Mouse (Mus musculus) thymus, adult 2 months (tissue): ENCODE measurements around the gene Srrt. TPM values are rescaled to one million over a fixed set of nuclear protein-coding genes. Genes with fewer than 3 reads are reported as not detected.
A peak's percentile ranks its signal among the peaks of the same experiment; 100 is the strongest.

Experiments used
- DNase-seq: peaks from one replicate; pipeline ENCODE4 v3.0.0; 2021
- H3K27ac ChIP-seq: fragments of 200-500 bp; 2 replicates; pipeline ENCODE4 v1.5.1; 2012; ENCODE audit warnings: low read length, control low read depth; ENCODE audit not compliant: control insufficient read depth, insufficient read depth
- H3K27me3 ChIP-seq: fragments of 200-500 bp; 2 replicates; pipeline ENCODE4 v1.6.1; 2012; ENCODE audit warnings: mild to moderate bottlenecking, low read length, moderate library complexity, mixed read lengths; ENCODE audit not compliant: control insufficient read depth, insufficient read depth
- H3K36me3 ChIP-seq: fragments of 200-500 bp; 2 replicates; pipeline ENCODE4 v1.6.1; 2012; ENCODE audit warnings: mild to moderate bottlenecking, low read length, moderate library complexity; ENCODE audit not compliant: control insufficient read depth, insufficient read depth
- H3K4me1 ChIP-seq: fragments of 200-500 bp; replicated peaks from 2 replicates; pipeline ENCODE4 v1.6.1; 2012; ENCODE audit warnings: low read length; ENCODE audit not compliant: control insufficient read depth, insufficient read depth
- H3K4me3 ChIP-seq: fragments of 200-500 bp; 2 replicates; pipeline ENCODE4 v1.5.1; 2012; ENCODE audit warnings: mild to moderate bottlenecking, low read length, control low read depth, moderate library complexity; ENCODE audit not compliant: control insufficient read depth, insufficient read depth
- CTCF ChIP-seq: fragments of 200-500 bp; IDR thresholded peaks from 2 replicates; pipeline ENCODE4 v1.5.1; 2012; ENCODE audit warnings: mild to moderate bottlenecking, control low read depth, low read length, moderate library complexity, borderline replicate concordance; ENCODE audit not compliant: control insufficient read depth, poor library complexity, insufficient read depth; ENCODE audit errors: extremely low read depth
- POLR2A ChIP-seq: fragments of 200-500 bp; IDR thresholded peaks from 2 replicates; pipeline ENCODE4 v1.6.1; 2012; ENCODE audit warnings: mild to moderate bottlenecking, low read length, control low read depth, moderate library complexity; ENCODE audit not compliant: control insufficient read depth, poor library complexity, insufficient read depth; ENCODE audit errors: extremely low read depth
- WGBS: fragments of 180-500 bp; shearing (Covaris S2); methylation state at CpG from one replicate; pipeline ENCODE4 v1.1.7; 2018; 5-methylcytosine and 5-hydroxymethylcytosine counted together
- polyA plus RNA-seq: library from polyadenylated mRNA; depleted of rRNA; stranded (reverse); fragments of >200 nt; gene quantifications from 2 replicates; pipeline ENCODE4 v1.2.3, GENCODE M21; 2012

Srrt gene
- polyA plus RNA-seq, 1 experiment, result 434 TPM

DNA sequence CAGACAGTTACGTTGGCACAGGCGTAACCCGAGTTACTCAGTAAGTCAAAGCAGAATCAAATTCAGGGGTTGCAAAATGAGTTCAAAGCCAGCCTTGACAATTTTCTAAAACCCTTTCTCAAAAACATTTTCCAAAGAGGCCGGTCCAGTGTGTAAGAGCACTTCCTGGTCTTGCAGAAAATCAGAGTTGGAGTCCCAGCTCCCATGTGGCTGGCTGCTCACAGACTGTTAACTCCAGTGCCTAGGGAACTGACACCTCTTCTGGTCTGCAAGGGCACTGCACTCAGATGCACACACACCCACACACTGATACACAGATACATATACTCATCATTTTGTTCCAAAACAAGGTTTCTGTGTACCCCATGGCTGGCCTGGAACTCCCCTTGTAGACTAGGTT lies 882 bp upstream of the Srrt start:
- peaks cover 7% of the 10 kb centered on the region; the same call in 1 of the 2 replicates for H3K36me3 ChIP-seq
- WGBS, result 98% methylated on average over 4 of the region's 4 CpGs
- no peaks in the 10 kb centered on the region for H3K27me3 ChIP-seq
- H3K4me3 ChIP-seq, result no peak overlapping the region
- H3K27ac ChIP-seq, result no peak overlapping the region
- DNase-seq, result no peak
- TF ChIP-seq CTCF (no peak), POLR2A (no peak)
- H3K4me1 ChIP-seq, result peaks cover 12% of the 10 kb centered on the region

DNA sequence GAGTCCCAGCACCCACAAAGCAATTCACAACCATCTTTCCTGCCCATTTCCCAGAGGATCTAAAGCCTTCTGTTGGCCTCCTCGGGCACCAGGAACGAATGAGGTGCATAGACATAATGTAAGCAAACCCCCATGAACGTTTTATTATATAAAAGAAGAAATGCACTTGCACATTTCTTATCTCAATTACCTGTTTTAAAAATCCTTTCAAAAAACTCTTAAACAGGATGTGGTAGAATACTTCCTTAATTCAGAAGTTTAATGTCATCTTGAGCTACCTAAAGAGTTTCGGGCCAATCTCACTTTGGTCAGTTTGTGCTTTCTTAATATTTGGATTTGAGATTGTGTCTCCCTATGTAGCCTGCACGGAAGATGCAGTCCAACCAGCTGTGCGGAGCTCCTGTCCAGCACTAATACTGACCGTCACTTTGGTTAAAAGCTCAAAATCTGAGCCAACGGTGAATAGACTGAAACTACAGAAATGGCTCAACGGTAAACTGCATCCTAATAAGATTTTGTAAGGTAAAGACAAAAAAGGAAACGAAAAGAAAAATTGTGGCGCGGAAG lies 952 bp downstream of the Srrt start:
- no peak for TF ChIP-seq CTCF
- no peak for TF ChIP-seq POLR2A
- no peak for DNase-seq
- Histone ChIP-seq H3K4me1 (peaks cover 11% of the 10 kb centered on the region), H3K36me3 (peaks cover 25% of the 10 kb centered on the region), H3K4me3 (peak overlapping the region; percentile 98), H3K27me3 (no peaks in the 10 kb centered on the region), H3K27ac (peak overlapping the region; percentile 69)
- WGBS, result under 1% methylated on average over 12 of the region's 12 CpGs

DNA sequence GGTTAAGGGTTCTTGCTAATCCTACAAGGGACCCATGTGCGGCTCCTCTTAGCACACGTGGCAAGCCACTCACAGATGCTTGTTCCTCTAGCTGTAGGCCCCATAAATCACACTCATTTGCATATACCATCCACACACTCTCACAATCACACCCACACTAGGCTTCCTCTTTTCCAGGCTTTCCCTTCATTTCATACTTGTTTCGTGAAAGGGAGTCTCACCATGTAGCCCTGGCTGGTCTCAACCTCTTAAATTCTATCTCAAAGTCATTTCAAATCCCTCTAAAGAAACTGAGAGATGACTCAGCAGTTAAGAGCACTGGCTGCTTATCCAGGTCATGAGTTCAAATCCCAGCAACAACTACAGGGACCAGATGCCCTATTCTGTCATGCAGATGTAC lies 1.7 kb downstream of the Srrt start:
- Histone ChIP-seq H3K4me3 (no peak overlapping the region), H3K4me1 (peaks cover 11% of the 10 kb centered on the region), H3K36me3 (peaks cover 32% of the 10 kb centered on the region), H3K27me3 (no peaks in the 10 kb centered on the region), H3K27ac (no peak overlapping the region)
- 41% methylated on average over 3 of the region's 3 CpGs for WGBS
- no peak for DNase-seq
- TF ChIP-seq CTCF, result no peak
- no peak for TF ChIP-seq POLR2A

DNA sequence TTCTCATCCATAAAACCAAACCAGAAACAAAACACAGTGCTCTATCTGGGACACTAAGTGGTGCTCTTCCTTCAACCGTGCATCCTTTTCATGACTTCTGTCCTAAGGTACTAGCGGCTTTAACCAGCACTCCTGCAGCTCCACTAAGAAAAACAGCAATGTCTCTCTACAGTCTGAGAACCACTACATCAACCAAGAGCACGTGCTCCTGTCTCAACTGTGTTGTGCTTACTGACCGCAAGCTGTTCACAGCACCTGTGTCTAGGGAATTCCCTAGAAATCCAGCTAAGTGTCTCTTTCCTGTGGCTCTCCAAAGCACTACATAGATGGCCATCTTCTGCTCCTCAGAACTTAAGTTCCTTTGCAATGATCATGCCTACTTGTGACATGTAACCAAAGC lies 2.7 kb downstream of the Srrt start:
- Histone ChIP-seq H3K27ac (no peak overlapping the region), H3K4me3 (no peak overlapping the region), H3K27me3 (no peaks in the 10 kb centered on the region), H3K36me3 (peaks cover 42% of the 10 kb centered on the region), H3K4me1 (peaks cover 11% of the 10 kb centered on the region)
- DNase-seq, result no peak
- 71% methylated on average over 4 of the region's 4 CpGs for WGBS
- TF ChIP-seq CTCF (no peak), POLR2A (no peak)

DNA sequence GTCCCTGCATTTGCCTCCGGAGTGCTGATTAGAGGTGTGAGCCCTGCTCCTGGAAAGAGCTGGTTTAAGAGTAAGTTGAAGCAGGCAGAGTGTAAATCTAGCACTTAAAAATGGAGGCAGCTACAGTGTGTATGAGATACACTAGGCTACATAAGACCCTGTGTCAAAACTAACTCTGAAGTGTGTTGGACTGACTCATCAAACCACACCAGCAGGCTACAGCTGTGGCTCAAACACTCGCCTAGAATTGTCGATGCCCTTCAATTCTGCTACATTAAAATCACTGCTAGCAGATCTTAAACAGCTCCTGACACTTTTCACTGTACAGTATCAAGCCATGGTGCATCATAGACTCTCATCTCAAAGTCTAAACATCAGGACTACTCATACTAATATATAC lies 3.3 kb downstream of the Srrt start:
- peaks cover 48% of the 10 kb centered on the region for H3K36me3 ChIP-seq
- H3K27ac ChIP-seq, result no peak overlapping the region
- no peak overlapping the region for H3K4me3 ChIP-seq
- peaks cover 11% of the 10 kb centered on the region for H3K4me1 ChIP-seq
- TF ChIP-seq CTCF, result no peak
- H3K27me3 ChIP-seq, result no peaks in the 10 kb centered on the region
- 69% methylated on average over 3 of the region's 3 CpGs for WGBS
- DNase-seq, result no peak

DNA sequence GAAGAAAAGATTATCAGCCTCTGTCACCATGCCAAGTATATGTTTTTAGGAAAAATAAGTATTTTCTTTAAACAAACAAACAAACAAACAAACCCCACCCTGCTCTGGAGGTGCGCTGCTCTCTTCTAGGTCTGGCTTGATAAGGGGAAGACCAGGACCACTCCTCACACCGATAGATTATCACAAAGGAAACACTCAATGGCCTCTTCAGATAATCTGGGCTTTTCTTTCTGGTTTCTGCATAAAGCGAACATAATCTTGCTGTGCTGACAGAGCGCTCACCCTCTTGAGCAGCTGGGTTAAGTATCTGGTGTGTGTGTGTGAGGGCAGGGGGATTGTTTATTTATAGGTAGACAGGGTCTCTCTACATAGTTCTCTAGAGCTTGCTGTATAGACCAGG lies 3.9 kb downstream of the Srrt start:
- DNase-seq, result no peak
- no peak overlapping the region for H3K4me3 ChIP-seq
- H3K27me3 ChIP-seq, result no peaks in the 10 kb centered on the region
- WGBS, result 98% methylated on average over 4 of the region's 4 CpGs
- peaks cover 11% of the 10 kb centered on the region for H3K4me1 ChIP-seq
- peaks cover 54% of the 10 kb centered on the region for H3K36me3 ChIP-seq
- H3K27ac ChIP-seq, result no peak overlapping the region
- TF ChIP-seq POLR2A, result no peak
- no peak for TF ChIP-seq CTCF

DNA sequence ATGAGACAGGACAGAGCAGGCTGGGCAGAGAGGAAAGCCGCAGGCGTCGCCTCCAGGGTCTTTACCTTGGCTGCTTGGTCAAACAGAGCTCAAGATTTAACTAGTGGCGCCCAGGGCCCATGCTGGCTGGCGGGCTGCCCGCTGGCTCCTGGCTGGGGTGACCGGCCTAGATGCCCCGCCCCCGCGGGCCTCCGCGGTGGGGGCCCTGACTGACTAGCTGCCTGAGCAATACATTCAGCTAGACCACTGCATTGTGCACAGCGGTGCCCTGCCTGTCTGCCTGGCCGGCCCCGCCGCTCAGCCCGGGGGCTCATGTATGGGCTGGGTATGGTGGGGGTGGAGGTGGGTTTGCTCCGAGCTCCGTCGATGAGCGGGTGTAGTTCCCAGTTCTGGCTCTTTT lies 6.2 kb downstream of the Srrt start:
- Histone ChIP-seq H3K27ac (no peak overlapping the region), H3K4me3 (no peak overlapping the region), H3K4me1 (peaks cover 10% of the 10 kb centered on the region), H3K36me3 (peaks cover 77% of the 10 kb centered on the region), H3K27me3 (no peaks in the 10 kb centered on the region; the same call in 1 of the 2 replicates)
- TF ChIP-seq CTCF (no peak), POLR2A (no peak)
- 98% methylated on average over 21 of the region's 21 CpGs for WGBS
- DNase-seq, result no peak
